Mouse (Mus musculus): ENCODE data around the gene Pxmp2.

- TF ChIP-seq CTCF (IDR thresholded peaks at IDR 0.05; ENCODE audit: low read depth, low read length) = no peak
- TF ChIP-seq POLR2A (IDR thresholded peaks at IDR 0.05; ENCODE audit: borderline replicate concordance, low read depth, low read length) = no peak
These were observed 22.9 kb upstream of the Pxmp2 start for GRCm38 (mm10) chr5:110308861-110309260.

Data from bone marrow macrophage, adult 2 months (primary cell).